Mouse (Mus musculus) embryo, embryonic 10.5 days (tissue): ENCODE data around the gene Ripk3.
A peak's percentile ranks its signal among the peaks of the same experiment; 100 is the strongest.

Experiments
- DNase-seq: peaks from one replicate; pipeline ENCODE4 v3.0.0-alpha.2; 2015; ENCODE audit warnings: low spot score

Gene Ripk3

GRCm38 (mm10) chr14:55761163-55761562 lies 27.5 kb downstream of the Ripk3 start, which contains the start of gene Ltb4r2:
Gene Ltb4r2, plus strand, starts transcription at chr14:55761428.
- DNase-seq: no peak

DNA sequence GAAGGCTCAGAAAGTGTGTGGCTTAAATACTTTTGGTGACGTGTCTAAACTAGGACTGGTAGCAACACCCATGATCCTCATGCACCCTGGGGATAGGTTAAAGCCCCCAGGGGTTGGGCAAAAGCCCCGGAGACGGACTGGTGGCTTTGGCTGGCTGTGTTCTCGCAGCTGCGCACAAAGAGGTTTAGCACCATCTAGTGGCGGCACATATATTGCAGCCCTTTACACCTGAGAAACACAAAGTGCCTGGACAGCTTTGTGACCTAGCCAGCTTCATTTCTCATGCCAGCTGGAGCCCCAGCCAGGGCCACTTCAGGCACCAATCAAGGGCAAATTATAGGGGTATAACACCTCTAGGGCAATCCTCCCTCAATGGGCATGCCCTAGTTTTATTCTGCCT lies 28.5 kb downstream of the Ripk3 start:
- peak; percentile 91 for DNase-seq

DNA sequence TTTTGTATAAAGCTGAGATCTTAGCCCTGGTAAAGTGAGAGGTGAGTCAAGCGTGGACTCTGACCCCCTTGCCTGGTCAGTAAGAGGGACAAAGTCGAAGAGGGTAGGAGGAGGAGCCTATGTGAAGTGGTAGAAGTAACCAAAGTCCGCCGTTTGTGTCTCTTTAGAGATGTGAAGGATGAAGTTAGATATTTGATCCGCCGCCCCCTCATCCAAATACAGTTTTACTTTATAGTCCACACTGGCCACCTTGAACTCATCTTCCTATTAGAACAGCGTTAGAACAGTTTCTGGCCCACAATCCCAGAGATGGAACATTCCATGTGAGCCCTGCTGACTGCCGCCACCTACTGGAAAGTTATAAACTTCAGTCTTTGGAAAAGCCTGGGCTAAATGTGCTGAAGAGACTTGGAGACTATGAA lies 30.3 kb downstream of the Ripk3 start, which contains the start of gene Cideb:
Cideb (minus strand) TSS at position 96 of the 422 bp plus-strand sequence.
- DNase-seq: peak; percentile 84

- DNase-seq: no peak
Measured at GRCm38 (mm10) chr14:55757566-55757965, 31.1 kb downstream of the Ripk3 start.

- no peak for DNase-seq
Measured at GRCm38 (mm10) chr14:55747051-55747847, 41.4 kb downstream of the Ripk3 start.

DNA sequence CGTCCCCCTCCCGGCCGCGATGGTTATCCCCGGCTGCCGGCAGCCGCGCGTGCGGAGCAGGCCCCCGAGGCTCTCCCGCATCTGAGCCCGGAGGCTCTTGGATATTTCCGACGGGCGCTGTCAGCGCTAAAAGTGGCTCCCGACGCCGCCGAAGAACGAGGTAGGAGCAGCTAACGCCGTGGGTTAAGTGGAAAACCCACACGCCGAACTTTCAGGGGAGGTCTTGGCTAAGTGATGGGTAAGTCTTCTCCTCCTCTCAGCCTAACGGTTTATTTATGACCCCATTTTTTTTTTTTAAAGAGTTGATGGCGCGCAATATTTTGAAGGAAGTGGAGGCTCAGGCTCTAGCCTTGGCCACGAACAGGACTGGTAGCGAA lies 42.8 kb downstream of the Ripk3 start:
- DNase-seq: no peak

DNA sequence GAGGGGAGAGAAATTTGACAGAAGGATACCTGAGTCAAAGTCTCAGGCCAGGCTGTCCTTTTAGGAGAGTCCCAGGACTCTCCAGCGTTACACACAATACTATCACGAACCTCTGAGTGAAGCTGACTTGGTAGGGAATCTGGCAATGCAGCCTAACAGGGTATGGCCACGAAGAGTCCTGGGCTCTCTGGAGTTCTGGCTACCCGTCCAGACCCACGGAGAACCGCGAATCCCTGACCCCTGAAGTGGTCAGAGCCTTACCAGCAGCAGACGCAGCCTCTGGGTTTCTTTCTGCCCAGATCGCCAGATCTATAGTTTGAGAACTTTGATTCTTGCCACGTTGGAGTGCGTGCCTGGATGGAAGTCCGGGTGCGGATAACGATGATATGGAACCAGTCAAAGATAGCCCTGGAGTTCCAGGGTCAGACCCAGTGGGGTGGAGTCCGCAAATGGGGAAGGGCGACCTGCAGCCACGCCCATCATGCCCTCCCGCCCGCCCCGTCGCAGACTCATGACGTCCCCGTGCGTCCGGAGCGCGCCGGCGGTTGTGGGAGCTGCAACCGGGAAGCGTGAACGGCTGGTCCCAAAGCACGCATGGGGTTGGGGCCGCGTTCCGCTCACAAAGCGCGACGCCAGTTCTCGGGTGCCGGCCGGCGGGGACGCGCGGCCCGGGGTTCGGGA lies 43.3 kb downstream of the Ripk3 start, which contains the start of the genes Dhrs1 and Nop9:
Dhrs1 (minus strand) TSS at position 511 of the 681 bp plus-strand sequence.
Nop9 (plus strand) TSS at position 514 of the 681 bp plus-strand sequence.
- DNase-seq: peak; percentile 88

DNA sequence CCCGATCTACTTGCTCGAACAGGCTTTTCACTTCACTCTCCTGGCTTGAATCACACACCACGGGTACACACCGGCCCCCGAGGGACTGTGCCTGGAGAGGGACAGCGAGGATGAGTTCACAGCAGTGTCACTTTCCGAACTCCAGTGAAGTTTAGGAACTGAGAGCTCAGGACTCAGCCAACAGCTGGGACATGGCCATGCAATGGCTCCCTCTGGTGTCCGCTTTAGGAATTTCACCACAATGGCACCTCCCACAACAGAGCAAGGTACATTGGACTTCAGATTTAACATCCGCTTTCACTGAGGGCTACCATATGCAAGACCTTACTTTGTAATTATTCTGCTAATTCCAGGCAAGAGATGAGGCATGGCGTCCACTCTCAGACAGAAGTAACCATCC lies 45.0 kb downstream of the Ripk3 start:
- DNase-seq: peak; percentile 92

DNA sequence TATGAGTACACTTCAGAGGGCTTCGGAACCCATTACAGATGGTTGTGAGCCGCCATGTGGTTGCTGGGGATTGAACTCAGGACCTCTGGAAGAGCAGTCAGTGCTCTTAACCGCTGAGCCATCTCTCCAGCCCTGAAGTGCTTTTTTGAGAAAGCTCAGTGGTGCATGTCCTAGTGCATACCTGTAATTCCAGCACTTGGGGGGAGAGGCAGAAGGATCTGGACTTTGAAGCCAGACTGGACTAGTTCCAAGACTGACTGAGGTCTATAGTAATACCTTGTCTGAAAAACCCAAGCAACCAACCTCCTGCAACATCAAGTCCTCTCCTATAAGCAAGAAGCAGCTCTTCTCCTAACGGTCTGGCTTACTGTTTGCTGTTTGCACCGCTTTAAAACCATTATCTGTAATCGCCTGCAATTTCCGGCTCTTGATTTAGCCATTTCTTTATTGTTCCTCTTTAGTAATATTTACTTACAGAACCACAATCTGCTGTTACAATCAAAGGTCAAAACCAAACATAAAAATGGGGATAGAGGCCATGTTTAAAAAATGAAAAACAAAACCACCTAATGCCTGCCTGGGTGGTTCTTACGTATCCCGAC lies 51.5 kb downstream of the Ripk3 start:
- no peak for DNase-seq

- no peak for DNase-seq
Measured at GRCm38 (mm10) chr14:55735758-55736157, 52.9 kb downstream of the Ripk3 start.

GRCm38 (mm10) chr14:55735334-55735733 lies 53.3 kb downstream of the Ripk3 start:
- DNase-seq: no peak
